22 mouse cellular contexts compared by ENCODE assay signal in genomic region chr11:84481661-84482060, GRCm38 (mm10). TPM values are rescaled to one million over a fixed set of nuclear protein-coding genes. Genes with fewer than 3 reads are reported as not detected.
DNase-seq lines count a peak whose midpoint lies in the region; ATAC-seq and TF ChIP-seq lines count a peak whose summit lies in the region.
"Had no signal": no experiment of that assay in that cellular context is flagged by ENCODE, and none has a peak within 500 bp of the region (broad histone marks: within the 10 kb centered on the region; RNA-seq: fewer than 3 reads in every experiment).

No protein-coding gene starts in this region.

- no peaks in the 10 kb centered on the region for H3K4me1 ChIP-seq in lung, embryonic 14.5 days (ENCODE audit: insufficient read depth)
- peaks cover 23% of the 10 kb centered on the region for H3K4me1 ChIP-seq in midbrain, embryonic 12.5 days

- H3K27me3 ChIP-seq in lung, embryonic 14.5 days (ENCODE audit: insufficient read depth, low read length): no peaks in the 10 kb centered on the region
- no peaks in the 10 kb centered on the region for H3K27me3 ChIP-seq in midbrain, embryonic 12.5 days
- H3K27me3 ChIP-seq: forebrain, embryonic 15.5 days; heart, embryonic 13.5 days; liver, embryonic 12.5 days; lung, embryonic 15.5 days; megakaryocyte, embryonic 14.5 days had no signal

- no peak for TF ChIP-seq CTCF in gastrocnemius, adult 2 months (IDR thresholded peaks at IDR 0.05)
- TF ChIP-seq CTCF in lung, embryonic 14.5 days (IDR thresholded peaks at IDR 0.05; ENCODE audit: low read depth): no peak

- H3K4me2 ChIP-seq in lung, embryonic 14.5 days: no peak overlapping the region
- H3K4me2 ChIP-seq in midbrain, embryonic 12.5 days (replicated peaks): peak overlapping the region; percentile 21
- H3K4me2 ChIP-seq: forebrain, embryonic 15.5 days; heart, embryonic 13.5 days; liver, embryonic 12.5 days; lung, embryonic 15.5 days had no signal

- no peaks in the 10 kb centered on the region for H3K36me3 ChIP-seq in lung, embryonic 14.5 days (ENCODE audit: insufficient read depth)
- H3K36me3 ChIP-seq in midbrain, embryonic 12.5 days: no peaks in the 10 kb centered on the region
- H3K36me3 ChIP-seq: forebrain, embryonic 15.5 days; heart, embryonic 13.5 days; lung, embryonic 15.5 days had no signal

- intact Hi-C loops in gastrocnemius, adult 2 months (cut with DNase I): no loop called here

- 61% methylated on average over 7 of the region's 7 CpGs for WGBS in lung, embryonic 14.5 days
- WGBS in midbrain, embryonic 12.5 days: 21% methylated on average over 7 of the region's 7 CpGs

- H3K27ac ChIP-seq in gastrocnemius, adult 2 months: peak overlapping the region; percentile 9; the same call in 1 of the 2 replicates
- H3K27ac ChIP-seq in lung, embryonic 14.5 days (ENCODE audit: low read depth): no peak overlapping the region
- 0 out of 2 replicates have a peak overlapping the region, but pooled peaks have one; percentile 61 for H3K27ac ChIP-seq in midbrain, embryonic 12.5 days (replicated peaks)
- H3K27ac ChIP-seq: forebrain, embryonic 15.5 days; heart, embryonic 13.5 days; layer of hippocampus, adult 2 months; liver, embryonic 12.5 days; lung, embryonic 15.5 days had no signal

- H3K9ac ChIP-seq in lung, embryonic 14.5 days: no peak overlapping the region
- no peak overlapping the region for H3K9ac ChIP-seq in midbrain, embryonic 12.5 days (replicated peaks)
- H3K9ac ChIP-seq: forebrain, embryonic 15.5 days; heart, embryonic 13.5 days; liver, embryonic 12.5 days; lung, embryonic 15.5 days had no signal

- no peaks in the 10 kb centered on the region for H3K9me3 ChIP-seq in lung, embryonic 14.5 days (ENCODE audit: low read depth, low read length)
- H3K9me3 ChIP-seq in midbrain, embryonic 12.5 days: no peaks in the 10 kb centered on the region
- H3K9me3 ChIP-seq: forebrain, embryonic 15.5 days; heart, embryonic 13.5 days; liver, embryonic 12.5 days; lung, embryonic 15.5 days; megakaryocyte, embryonic 14.5 days had no signal

- no peak overlapping the region for H3K4me3 ChIP-seq in gastrocnemius, adult 2 months
- H3K4me3 ChIP-seq in lung, embryonic 14.5 days (ENCODE audit: low read depth, low read length): no peak overlapping the region
- no peak overlapping the region for H3K4me3 ChIP-seq in midbrain, embryonic 12.5 days
- H3K4me3 ChIP-seq: forebrain, embryonic 15.5 days; heart, embryonic 13.5 days; layer of hippocampus, adult 2 months; liver, embryonic 12.5 days; lung, embryonic 15.5 days; megakaryocyte, embryonic 14.5 days had no signal

- no peak for ATAC-seq in lung, embryonic 14.5 days (ENCODE audit: insufficient read depth)
- ATAC-seq in midbrain, embryonic 12.5 days (ENCODE audit: low FRiP score, low read depth): no peak
- no peak for ATAC-seq in cerebellum, adult (ENCODE audit: insufficient number of reproducible peaks, low FRiP score, low TSS enrichment)
- ATAC-seq: forebrain, embryonic 15.5 days; liver, embryonic 12.5 days had no signal

- no peak for DNase-seq in gastrocnemius, adult 2 months
- DNase-seq in gastrocnemius, adult 8-10 months (ENCODE audit: low spot score in 2 of 2): no peak
- peak; percentile 5 for DNase-seq in lung, embryonic 14.5 days
- DNase-seq in lung, postnatal 4 days: no peak
- no peak for DNase-seq in left cerebral cortex, adult 11 months (ENCODE audit: low spot score)
- no peak for DNase-seq in left cerebral cortex, adult 8-10 months (ENCODE audit: low spot score in 2 of 2)
- DNase-seq: adrenal gland, postnatal 36 days; B cell, adult 2 months; cerebellum, adult 9-10 months; heart, adult 11 months; heart, postnatal 4 days; spleen, adult 18-20 months; thymus, adult 18-20 months had no signal

RNA-seq across cellular contexts. Expression of gene Aatf, which starts 31.7 kb away (rescaled TPM):
- total RNA-seq in gastrocnemius, adult 2 months (2021): 10 to 100 TPM; 13.1 to 13.2 TPM
- 10 to 100 TPM; 10.2 to 14.5 (median 13.7) TPM for total RNA-seq in gastrocnemius, adult 8-10 months (2022)
- 44.9 and 48.0 TPM in 2 replicates for polyA plus RNA-seq in lung, embryonic 14.5 days (2014; fragmentation: Nextera tagmentation; extraction: Ambion mirVana)
- polyA plus RNA-seq in midbrain, embryonic 12.5 days (2016; fragmentation: Nextera tagmentation; extraction: Ambion mirVana): 56.6 and 58.8 TPM in 2 replicates
- total RNA-seq in left cerebral cortex, adult 8-10 months (2022): 10 to 100 TPM; 21.8 to 23.1 (median 22.1) TPM

RNA-seq across cellular contexts. Expression of gene Lhx1, which starts 43.7 kb away (rescaled TPM):
- total RNA-seq in gastrocnemius, adult 2 months (2021): not detected
- not detected for total RNA-seq in gastrocnemius, adult 8-10 months (2022)
- polyA plus RNA-seq in lung, embryonic 14.5 days (2014; fragmentation: Nextera tagmentation; extraction: Ambion mirVana): not detected in 2 replicates
- polyA plus RNA-seq in midbrain, embryonic 12.5 days (2016; fragmentation: Nextera tagmentation; extraction: Ambion mirVana): 50.5 and 55.0 TPM in 2 replicates
- under 1 TPM; 0.09 to 0.38 (median 0.18) TPM for total RNA-seq in left cerebral cortex, adult 8-10 months (2022)
- total RNA-seq: adrenal gland, postnatal 36 days; heart, postnatal 4 days; left cerebral cortex, adult 18-20 months had no signal
- polyA plus RNA-seq: heart, embryonic 13.5 days; liver, embryonic 12.5 days had no signal
